Mouse (Mus musculus) thymus, adult 2 months (tissue): ENCODE measurements around the gene Chd5.

Experiments
- CTCF ChIP-seq: fragments of 200-500 bp; IDR thresholded peaks from 2 replicates; pipeline ENCODE4 v1.5.1; 2012; ENCODE audit warnings: mild to moderate bottlenecking, control low read depth, low read length, moderate library complexity, borderline replicate concordance; ENCODE audit not compliant: control insufficient read depth, poor library complexity, insufficient read depth; ENCODE audit errors: extremely low read depth
- POLR2A ChIP-seq: fragments of 200-500 bp; IDR thresholded peaks from 2 replicates; pipeline ENCODE4 v1.6.1; 2012; ENCODE audit warnings: mild to moderate bottlenecking, low read length, control low read depth, moderate library complexity; ENCODE audit not compliant: control insufficient read depth, poor library complexity, insufficient read depth; ENCODE audit errors: extremely low read depth

DNA sequence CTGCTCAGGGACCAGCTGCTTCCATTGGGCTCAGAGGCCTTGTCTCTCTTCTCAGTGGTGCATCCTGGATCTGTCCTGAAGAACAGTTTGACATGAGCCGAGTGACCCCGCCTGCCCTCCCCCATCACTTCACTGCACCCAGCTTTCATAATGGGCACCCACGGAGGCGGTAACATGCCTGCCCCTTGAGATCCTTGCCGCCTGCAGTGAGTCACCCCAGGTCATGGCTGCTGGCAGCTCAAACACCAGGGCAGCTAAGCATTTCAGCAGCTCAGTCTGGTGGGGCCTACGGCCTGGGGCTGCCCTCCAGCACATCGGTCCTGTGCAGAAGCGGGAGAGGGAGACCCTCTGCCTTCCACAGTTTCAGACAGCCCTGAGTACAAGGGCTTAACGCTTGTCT is 30.9 kb upstream of the Chd5 start:
- TF ChIP-seq CTCF (no peak), POLR2A (no peak)
